Mouse (Mus musculus) megakaryocyte, embryonic 14.5 days (primary cell): Measurements from ENCODE around the gene Tcea2. TPM values are rescaled to one million over a fixed set of nuclear protein-coding genes. Genes with fewer than 3 reads are reported as not detected.

ENCODE experiments used
- H3K27me3 ChIP-seq: replicated peaks from 2 replicates; pipeline ENCODE3; 2012; ENCODE audit warnings: inconsistent platforms
- H3K36me3 ChIP-seq: replicated peaks from 2 replicates; pipeline ENCODE3; 2012; ENCODE audit warnings: low read length, inconsistent platforms, mixed read lengths
- H3K4me1 ChIP-seq: 2 replicates; pipeline ENCODE4 v1.6.1; 2012; ENCODE audit warnings: inconsistent platforms
- H3K4me3 ChIP-seq: replicated peaks from 2 replicates; pipeline ENCODE3; 2012; ENCODE audit warnings: moderate library complexity, mild to moderate bottlenecking, inconsistent platforms
- H3K9me3 ChIP-seq: 2 replicates; pipeline ENCODE4 v1.6.1; 2012; ENCODE audit warnings: inconsistent platforms
- FLI1 ChIP-seq: IDR thresholded peaks from 2 replicates; pipeline ENCODE4 v1.6.1; 2012; ENCODE audit warnings: low read length, inconsistent platforms, mixed read lengths
- GATA1 ChIP-seq: IDR thresholded peaks from 3 replicates; pipeline ENCODE4 v1.6.1; 2012; ENCODE audit warnings: mixed read lengths, low read length, inconsistent platforms, borderline replicate concordance
- polyA plus RNA-seq: library from polyadenylated mRNA; stranded (reverse); fragments of >175 nt; gene quantifications from 2 replicates; pipeline ENCODE4 v1.2.3, GENCODE M21; 2012; ENCODE audit warnings: low replicate concordance; ENCODE audit not compliant: insufficient read depth

The Tcea2 gene
- polyA plus RNA-seq, 1 experiment: 1.1 TPM

GRCm38 (mm10) chr2:181727659-181728262 is 47.7 kb downstream of the Tcea2 start:
- TF ChIP-seq FLI1 (no peak), GATA1 (no peak)

GRCm38 (mm10) chr2:181730051-181730450 is 49.9 kb downstream of the Tcea2 start:
- Histone ChIP-seq H3K36me3 (no peaks in the 10 kb centered on the region), H3K9me3 (0 out of 2 replicates have a peak, but pooled peaks cover 4% of the 10 kb centered on the region), H3K4me3 (no peak overlapping the region), H3K4me1 (no peaks in the 10 kb centered on the region), H3K27me3 (peaks cover 19% of the 10 kb centered on the region)
- no peak for TF ChIP-seq GATA1
- TF ChIP-seq FLI1: no peak

More at GRCm38 (mm10) chr2:181727659-181728262, 47.7 kb downstream of the Tcea2 start:
- no peaks in the 10 kb centered on the region; the same call in 1 of the 2 replicates for H3K4me1 ChIP-seq
- peaks cover 22% of the 10 kb centered on the region for H3K27me3 ChIP-seq
- H3K9me3 ChIP-seq: no peaks in the 10 kb centered on the region
- no peaks in the 10 kb centered on the region for H3K36me3 ChIP-seq
- no peak overlapping the region for H3K4me3 ChIP-seq

Other genes with a start within 250 kb of the Tcea2 start
- gene Zbtb46, start 220.9 kb upstream of the Tcea2 start, polyA plus RNA-seq: 0.16 TPM in 1 of 2 replicates, not detected in the other
- not detected in 2 replicates for gene Abhd16b, start 187.1 kb upstream of the Tcea2 start, polyA plus RNA-seq
- 7.5 and 38.2 TPM in 2 replicates for gene Tpd52l2, start 183.2 kb upstream of the Tcea2 start, polyA plus RNA-seq
- 10.4 and 13.9 TPM in 2 replicates for gene Dnajc5, start 159.8 kb upstream of the Tcea2 start, polyA plus RNA-seq
- gene Uckl1, start 95.4 kb upstream of the Tcea2 start, polyA plus RNA-seq: 58.8 and 109 TPM in 2 replicates
- 3.6 and 12.6 TPM in 2 replicates for gene Prpf6, start 88.4 kb upstream of the Tcea2 start, polyA plus RNA-seq
- gene Zfp512b, start 87.5 kb upstream of the Tcea2 start, polyA plus RNA-seq: 12.8 and 34.9 TPM in 2 replicates
- 1.0 and 2.9 TPM in 2 replicates for gene Samd10, start 81.1 kb upstream of the Tcea2 start, polyA plus RNA-seq
- gene Gm29797, start 23.3 kb upstream of the Tcea2 start, polyA plus RNA-seq: not detected in 2 replicates
- gene Sox18, start 8.7 kb upstream of the Tcea2 start, polyA plus RNA-seq: not detected in 2 replicates
- gene Rgs19, start 13.7 kb downstream of the Tcea2 start, polyA plus RNA-seq: 38.7 and 51.9 TPM in 2 replicates
- not detected in 2 replicates for gene Lkaaear1, start 18.1 kb downstream of the Tcea2 start, polyA plus RNA-seq
- gene Oprl1, start 34.7 kb downstream of the Tcea2 start, polyA plus RNA-seq: not detected in 2 replicates
- gene Myt1, start 83.0 kb downstream of the Tcea2 start, polyA plus RNA-seq: not detected in 2 replicates
- 7.6 TPM in 1 of 2 replicates, not detected in the other for gene Pcmtd2, start 157.5 kb downstream of the Tcea2 start, polyA plus RNA-seq
- gene Polr3k, start 184.0 kb downstream of the Tcea2 start, polyA plus RNA-seq: 3.2 TPM in 1 of 2 replicates, not detected in the other